ENCODE assay signal across 18 mouse cellular contexts in the genomic region with DNA sequence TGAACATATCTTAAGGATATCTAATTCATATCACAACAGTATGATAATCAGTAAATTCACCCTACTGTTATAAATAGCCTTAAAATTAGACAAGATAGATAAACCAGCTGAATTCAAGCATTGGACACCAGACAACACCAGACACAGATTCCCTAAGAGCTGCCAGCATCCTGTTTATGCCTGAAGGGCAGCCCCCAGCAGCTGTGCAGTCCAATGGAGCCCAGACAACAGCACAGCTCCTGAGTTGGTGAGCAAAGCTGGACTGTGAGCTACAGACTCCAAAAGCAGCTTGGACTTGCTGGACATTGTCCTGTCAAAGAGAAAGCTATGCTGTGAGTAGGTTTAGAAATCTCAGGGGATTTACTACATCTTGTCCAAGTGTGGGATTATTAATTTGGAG. TPM values are rescaled to one million over a fixed set of nuclear protein-coding genes. Genes with fewer than 3 reads are reported as not detected.
"Had no signal": no experiment of that assay in that cellular context is flagged by ENCODE, and none has a peak within 500 bp of the region (broad histone marks: within the 10 kb centered on the region; RNA-seq: fewer than 3 reads in every experiment).

No protein-coding gene starts in this region.

- H3K27ac ChIP-seq: kidney, postnatal 0 days; left cerebral cortex, adult 2 months; limb, embryonic 10.5 days; liver, embryonic 13.5 days; midbrain, embryonic 12.5 days; neural tube, embryonic 13.5 days; stomach, embryonic 15.5 days had no signal

- H3K36me3 ChIP-seq: limb, embryonic 10.5 days; liver, embryonic 13.5 days; midbrain, embryonic 12.5 days; neural tube, embryonic 13.5 days; stomach, embryonic 15.5 days had no signal

- H3K9me3 ChIP-seq: limb, embryonic 10.5 days; liver, embryonic 13.5 days; midbrain, embryonic 12.5 days; neural tube, embryonic 13.5 days; stomach, embryonic 15.5 days had no signal

- H3K4me3 ChIP-seq: left cerebral cortex, adult 2 months; limb, embryonic 10.5 days; liver, embryonic 13.5 days; midbrain, embryonic 12.5 days; neural tube, embryonic 13.5 days; stomach, embryonic 15.5 days had no signal

- H3K4me1 ChIP-seq: limb, embryonic 10.5 days; liver, embryonic 13.5 days; midbrain, embryonic 12.5 days; neural tube, embryonic 13.5 days; stomach, embryonic 15.5 days had no signal

- H3K27me3 ChIP-seq: liver, embryonic 13.5 days; midbrain, embryonic 12.5 days; neural tube, embryonic 13.5 days; stomach, embryonic 15.5 days had no signal

- H3K4me2 ChIP-seq: liver, embryonic 13.5 days; midbrain, embryonic 12.5 days; neural tube, embryonic 13.5 days; stomach, embryonic 15.5 days had no signal

- DNase-seq: kidney, adult 8-10 months; kidney, postnatal 4 days; liver, embryonic 13.5 days; liver, postnatal 0 days; retina, postnatal 1 day; right cerebral cortex, postnatal 4 days; spleen, adult 18-20 months; thymus, adult 2 months; thymus, postnatal 25 days had no signal

- ATAC-seq: inflammation-experienced regulatory T-cells, adult 6 months; intestine, postnatal 0 days; liver, postnatal 0 days; midbrain, embryonic 16.5 days had no signal

- H3K9ac ChIP-seq: liver, embryonic 13.5 days; liver, postnatal 0 days; midbrain, embryonic 12.5 days; neural tube, embryonic 13.5 days; stomach, embryonic 15.5 days had no signal

RNA-seq across cellular contexts. Expression of a gene that starts 37.7 kb away (rescaled TPM):
- polyA plus RNA-seq: thymus, adult 2 months had no signal
